Mouse (Mus musculus): Measurements from ENCODE around the gene Aldh16a1. TPM values are rescaled to one million over a fixed set of nuclear protein-coding genes. Genes with fewer than 3 reads are reported as not detected.
"Not testable (repeated sequence)": the region's sequence is repeated elsewhere in the genome, so short reads cannot be mapped to it uniquely, and the experiment has no call there.

Gene Aldh16a1
- polyA plus RNA-seq, 1 experiment from 2014 or later = 39.6 TPM

DNA sequence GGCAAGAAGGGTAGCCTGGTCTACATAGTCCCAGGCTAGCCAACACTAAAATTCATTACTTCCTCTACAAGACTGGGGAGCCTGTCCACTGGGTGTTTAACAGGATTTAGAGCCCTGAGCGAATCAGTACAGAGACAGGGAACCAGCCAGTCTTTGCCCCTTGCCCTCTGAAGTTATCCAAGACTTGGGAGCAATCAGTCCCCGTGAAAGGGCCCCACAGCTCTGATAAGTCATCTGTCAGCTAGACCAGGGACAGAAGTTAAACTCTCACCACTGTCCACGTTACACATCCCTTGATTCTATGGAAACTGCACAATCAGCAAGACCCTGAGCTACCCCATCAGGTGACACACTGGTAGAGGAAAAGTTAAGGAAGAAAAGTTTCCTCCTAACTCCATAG, 41.9 kb downstream of the Aldh16a1 start:
- Histone ChIP-seq H3K36me3 (no peaks in the 10 kb centered on the region), H3K9ac (no peak overlapping the region), H3K9me3 (replicated peaks) (no peaks in the 10 kb centered on the region), H3K27ac (ENCODE audit: poor library complexity, severe bottlenecking) (no peak overlapping the region), H3K4me1 (replicated peaks) (peaks cover 23% of the 10 kb centered on the region), H3K4me2 (no peak overlapping the region), H3K27me3 (replicated peaks) (no peaks in the 10 kb centered on the region), H3K4me3 (no peak overlapping the region)
- WGBS = 43% methylated on average over 3 of the region's 3 CpGs
- no peak for ATAC-seq (ENCODE audit: insufficient number of reproducible peaks, low FRiP score)

DNA sequence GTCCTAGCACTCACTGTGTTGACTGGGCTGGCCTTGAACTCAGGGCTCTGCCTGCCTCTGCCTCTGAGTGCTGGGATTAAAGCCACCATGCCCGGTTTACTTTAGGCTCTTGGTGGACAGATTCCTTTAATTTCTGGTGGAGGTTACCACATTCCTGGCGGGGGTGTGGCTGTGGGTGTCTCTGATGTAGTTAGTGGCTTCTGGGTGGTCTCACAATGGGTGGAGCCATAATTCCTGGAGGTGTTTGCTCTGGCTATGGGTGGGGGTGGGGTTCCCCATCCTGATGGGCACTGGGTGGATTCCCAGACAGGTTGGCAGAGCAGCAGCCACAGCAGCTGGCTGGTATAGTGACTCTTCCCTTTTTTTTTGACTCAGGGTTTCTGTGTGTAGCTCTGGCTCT, 42.4 kb downstream of the Aldh16a1 start:
- Histone ChIP-seq H3K4me2 (no peak overlapping the region), H3K27me3 (replicated peaks) (no peaks in the 10 kb centered on the region), H3K27ac (ENCODE audit: poor library complexity, severe bottlenecking) (no peak overlapping the region), H3K9me3 (replicated peaks) (no peaks in the 10 kb centered on the region), H3K4me1 (replicated peaks) (peaks cover 22% of the 10 kb centered on the region), H3K36me3 (no peaks in the 10 kb centered on the region), H3K4me3 (no peak overlapping the region), H3K9ac (no peak overlapping the region)
- no peak for ATAC-seq (ENCODE audit: insufficient number of reproducible peaks, low FRiP score)
- WGBS = 62% methylated on average over 2 of the region's 2 CpGs

DNA sequence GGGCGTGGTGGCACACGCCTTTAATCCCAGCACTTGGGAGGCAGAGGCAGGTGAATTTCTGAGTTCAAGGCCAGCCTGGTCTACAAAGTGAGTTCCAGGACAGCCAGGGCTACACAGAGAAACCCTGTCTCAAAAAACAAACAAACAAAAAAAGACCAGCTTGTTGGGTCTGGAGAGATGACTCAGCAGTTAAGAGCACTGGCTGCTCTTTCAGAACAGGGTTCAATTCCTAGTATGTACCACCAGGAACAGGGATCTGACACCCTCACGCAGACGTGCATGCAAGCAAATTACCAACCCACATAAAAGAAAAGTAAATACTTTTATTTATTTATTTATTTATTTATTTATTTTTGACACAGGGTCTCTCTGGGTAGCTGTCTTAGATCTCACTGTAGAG, 44.3 kb downstream of the Aldh16a1 start:
- WGBS = 90% methylated on average over 4 of the region's 4 CpGs
- H3K9ac ChIP-seq; H3K4me2 ChIP-seq; H3K27me3 ChIP-seq (replicated peaks); H3K9me3 ChIP-seq (replicated peaks); H3K4me3 ChIP-seq; H3K27ac ChIP-seq (ENCODE audit: poor library complexity, severe bottlenecking); H3K36me3 ChIP-seq; ATAC-seq (ENCODE audit: insufficient number of reproducible peaks, low FRiP score): not testable (repeated sequence)
- peaks cover 15% of the 10 kb centered on the region for H3K4me1 ChIP-seq (replicated peaks)

DNA sequence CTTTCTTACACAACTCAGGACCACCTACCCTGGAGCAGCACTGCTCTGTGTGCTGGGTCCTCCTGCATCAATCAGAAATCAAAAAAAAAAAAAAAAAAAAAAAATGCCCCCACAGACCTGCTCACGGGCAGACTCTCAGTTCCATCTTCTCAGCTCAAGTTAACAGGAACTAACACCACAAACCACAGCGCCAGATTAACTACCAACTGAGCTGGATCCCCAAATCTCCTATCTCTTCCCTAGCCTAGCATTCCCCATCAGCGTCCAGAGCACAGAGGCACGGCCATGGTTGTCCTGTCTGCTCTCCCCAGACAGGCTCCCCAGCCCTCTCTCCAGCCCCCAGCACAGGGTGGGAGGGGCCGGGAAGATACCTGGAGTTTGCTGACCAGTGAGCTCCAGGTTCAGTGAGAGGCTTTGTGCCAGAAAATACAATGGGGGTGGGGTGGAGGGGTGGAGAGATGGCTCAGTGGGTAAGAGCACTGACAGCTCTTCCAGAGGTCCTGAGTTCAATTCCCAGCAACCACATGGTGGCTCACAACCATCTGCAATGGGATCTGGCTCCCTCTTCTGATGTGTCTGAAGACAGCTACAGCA, 47.2 kb downstream of the Aldh16a1 start:
- Histone ChIP-seq H3K4me2 (no peak overlapping the region), H3K4me1 (replicated peaks) (peaks cover 20% of the 10 kb centered on the region), H3K27ac (ENCODE audit: poor library complexity, severe bottlenecking) (no peak overlapping the region), H3K36me3 (no peaks in the 10 kb centered on the region), H3K4me3 (no peak overlapping the region), H3K27me3 (replicated peaks) (no peaks in the 10 kb centered on the region), H3K9ac (no peak overlapping the region), H3K9me3 (replicated peaks) (no peaks in the 10 kb centered on the region)
- no peak for ATAC-seq (ENCODE audit: insufficient number of reproducible peaks, low FRiP score)
- 43% methylated on average over 5 of the region's 5 CpGs for WGBS

DNA sequence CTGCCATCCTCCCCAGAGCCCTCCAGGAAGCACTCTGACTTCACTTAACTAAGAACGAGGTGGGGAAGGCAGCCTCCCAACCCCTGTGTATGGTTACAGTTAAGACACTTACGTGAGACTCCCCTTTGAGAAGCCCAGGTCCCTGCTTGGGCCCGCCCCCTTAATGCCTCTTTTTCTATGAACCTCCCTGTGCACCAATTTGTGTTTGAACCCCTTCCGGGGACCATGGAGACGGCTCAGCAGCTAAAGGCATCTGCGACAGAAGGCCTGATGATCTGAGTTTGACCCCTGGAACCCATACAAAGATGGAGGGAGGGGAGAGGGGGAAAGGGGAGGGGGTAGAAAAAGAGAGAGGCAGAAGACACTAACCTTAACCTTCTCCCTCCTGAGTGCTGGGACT, 47.9 kb downstream of the Aldh16a1 start:
- no peak overlapping the region for H3K4me3 ChIP-seq
- no peak overlapping the region for H3K4me2 ChIP-seq
- H3K27me3 ChIP-seq (replicated peaks) = no peaks in the 10 kb centered on the region
- peaks cover 20% of the 10 kb centered on the region for H3K4me1 ChIP-seq (replicated peaks)
- no peak overlapping the region for H3K27ac ChIP-seq (ENCODE audit: poor library complexity, severe bottlenecking)
- H3K36me3 ChIP-seq = no peaks in the 10 kb centered on the region
- H3K9ac ChIP-seq = no peak overlapping the region
- no peaks in the 10 kb centered on the region for H3K9me3 ChIP-seq (replicated peaks)
- ATAC-seq (ENCODE audit: insufficient number of reproducible peaks, low FRiP score) = no peak
- 62% methylated on average over 6 of the region's 6 CpGs for WGBS

DNA sequence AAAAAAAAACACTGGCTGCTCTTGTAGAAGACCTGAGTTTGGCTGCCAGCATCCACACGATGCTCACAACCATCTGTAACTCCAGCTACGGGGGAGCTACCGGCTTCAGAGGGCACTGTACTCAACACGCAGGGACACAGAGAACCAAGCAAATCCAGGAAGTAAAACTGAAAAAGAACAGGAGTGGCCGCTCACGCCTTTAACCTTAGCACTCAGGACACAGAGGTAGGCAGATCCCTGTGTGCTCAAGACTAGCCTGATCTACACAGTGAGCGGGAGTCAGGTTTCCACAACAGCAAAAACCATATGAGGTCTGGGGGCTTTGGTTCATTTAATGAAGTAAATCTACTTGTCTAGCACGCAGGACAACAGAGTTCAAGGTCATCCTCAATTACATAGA, 48.9 kb downstream of the Aldh16a1 start:
- H3K27me3 ChIP-seq (replicated peaks) = no peaks in the 10 kb centered on the region
- 79% methylated on average over 8 of the region's 8 CpGs for WGBS
- no peak for ATAC-seq (ENCODE audit: insufficient number of reproducible peaks, low FRiP score)

DNA sequence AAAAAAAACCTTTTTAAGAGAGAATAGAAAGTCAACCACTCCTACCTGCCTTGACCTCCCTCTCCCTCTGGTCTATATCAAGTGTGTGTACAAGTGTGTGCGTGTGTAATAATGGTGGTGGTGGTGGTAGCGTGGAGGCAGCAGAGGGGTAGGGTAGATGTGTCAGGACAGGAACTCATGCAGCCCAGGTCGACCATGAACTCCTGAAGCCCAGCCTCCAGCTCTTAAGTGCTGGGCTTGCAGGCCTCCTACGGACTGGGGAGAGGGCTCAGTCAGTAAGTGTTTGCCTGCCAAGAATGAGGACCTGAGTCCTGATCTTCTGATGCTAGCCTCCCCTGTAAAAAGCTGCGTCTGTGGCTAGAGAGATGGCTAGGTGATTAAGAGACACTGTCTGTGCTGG, 49.4 kb downstream of the Aldh16a1 start:
- H3K4me2 ChIP-seq = no peak overlapping the region
- H3K9ac ChIP-seq = no peak overlapping the region
- no peak overlapping the region for H3K4me3 ChIP-seq
- WGBS = 73% methylated on average over 5 of the region's 5 CpGs
- no peak for ATAC-seq (ENCODE audit: insufficient number of reproducible peaks, low FRiP score)
- no peaks in the 10 kb centered on the region for H3K36me3 ChIP-seq
- peaks cover 20% of the 10 kb centered on the region for H3K4me1 ChIP-seq (replicated peaks)
- H3K27ac ChIP-seq (ENCODE audit: poor library complexity, severe bottlenecking) = no peak overlapping the region
- H3K27me3 ChIP-seq (replicated peaks) = no peaks in the 10 kb centered on the region
- no peaks in the 10 kb centered on the region for H3K9me3 ChIP-seq (replicated peaks)

More for the DNA sequence above, 48.9 kb downstream of the Aldh16a1 start:
- Histone ChIP-seq H3K27ac (ENCODE audit: poor library complexity, severe bottlenecking) (no peak overlapping the region), H3K9ac (no peak overlapping the region), H3K4me3 (no peak overlapping the region), H3K4me2 (no peak overlapping the region), H3K4me1 (replicated peaks) (peaks cover 20% of the 10 kb centered on the region), H3K9me3 (replicated peaks) (no peaks in the 10 kb centered on the region), H3K36me3 (no peaks in the 10 kb centered on the region)

DNA sequence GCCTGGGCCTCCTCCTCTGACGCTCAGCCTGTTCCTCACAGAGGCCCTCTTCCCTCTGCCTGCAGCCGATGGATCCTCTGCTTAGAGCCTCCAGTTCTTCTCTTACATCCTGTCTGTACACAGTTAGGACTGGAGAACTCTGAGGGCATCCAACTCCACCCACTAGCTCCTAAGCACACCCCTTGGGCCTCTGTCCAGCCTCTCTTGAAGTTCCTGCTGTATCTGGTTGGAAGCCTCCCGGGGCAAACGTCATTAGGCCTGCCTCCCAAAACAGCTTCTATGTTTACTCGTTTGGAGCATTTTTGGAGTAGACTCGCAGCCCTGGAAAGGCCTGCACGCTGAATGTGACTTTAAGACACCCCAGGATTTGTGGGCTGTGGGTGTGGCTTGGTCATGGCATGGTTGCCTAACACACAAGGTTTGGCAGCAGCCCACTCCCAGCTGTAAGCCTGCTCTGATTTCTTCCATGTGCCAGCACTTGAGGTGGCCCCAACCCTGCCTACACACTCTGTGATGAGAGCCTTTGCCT, 50.7 kb downstream of the Aldh16a1 start, which contains the start of gene Fcgrt:
TSS of gene Fcgrt (minus strand) at position 200 of the 529 bp plus-strand sequence.
- Histone ChIP-seq H3K4me1 (replicated peaks) (peaks cover 20% of the 10 kb centered on the region), H3K4me3 (peak within 1 kb of the TSS; percentile 32), H3K9ac (peak within 1 kb of the TSS; percentile 66), H3K27ac (ENCODE audit: poor library complexity, severe bottlenecking) (peak within 1 kb of the TSS; percentile 81), H3K36me3 (no peaks in the 10 kb centered on the region), H3K27me3 (replicated peaks) (no peaks in the 10 kb centered on the region), H3K9me3 (replicated peaks) (no peaks in the 10 kb centered on the region), H3K4me2 (peak within 1 kb of the TSS; percentile 57)
- ATAC-seq (ENCODE audit: insufficient number of reproducible peaks, low FRiP score) = peak; percentile 81
- 42% methylated on average over 7 of the region's 7 CpGs for WGBS

DNA sequence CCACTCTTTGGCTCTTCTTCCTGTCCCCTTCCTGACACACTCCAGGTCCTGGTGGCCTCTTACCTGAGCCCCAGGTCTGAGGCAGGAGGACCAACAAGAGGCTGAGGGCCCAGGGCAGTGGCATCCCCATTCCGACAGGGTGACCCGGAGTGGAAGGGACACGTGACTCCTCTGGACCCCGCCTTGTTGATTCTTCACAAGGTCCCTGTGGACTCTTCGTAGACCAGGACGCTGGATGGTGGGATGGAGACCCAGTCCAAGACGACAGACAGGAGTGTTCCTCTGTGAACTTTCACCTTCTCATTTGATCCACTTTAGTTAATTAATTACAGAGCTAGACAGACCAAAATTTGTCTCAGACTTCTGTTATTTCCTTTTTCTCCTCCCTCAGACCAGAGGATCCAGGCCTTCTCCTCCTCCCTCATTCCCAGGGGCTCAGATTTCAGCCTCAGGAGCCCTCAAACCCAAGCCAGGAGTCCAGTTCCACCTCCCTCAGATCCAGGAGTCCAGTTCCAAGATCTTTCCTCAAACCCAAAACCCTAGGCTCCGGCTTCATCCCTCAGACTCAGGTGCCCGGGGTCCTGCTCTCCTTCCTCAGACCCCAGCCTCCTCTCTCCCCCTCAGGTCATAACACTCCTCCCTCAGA, 51.3 kb downstream of the Aldh16a1 start:
- 70% methylated on average over 9 of the region's 9 CpGs for WGBS
- peaks cover 20% of the 10 kb centered on the region for H3K4me1 ChIP-seq (replicated peaks)

DNA sequence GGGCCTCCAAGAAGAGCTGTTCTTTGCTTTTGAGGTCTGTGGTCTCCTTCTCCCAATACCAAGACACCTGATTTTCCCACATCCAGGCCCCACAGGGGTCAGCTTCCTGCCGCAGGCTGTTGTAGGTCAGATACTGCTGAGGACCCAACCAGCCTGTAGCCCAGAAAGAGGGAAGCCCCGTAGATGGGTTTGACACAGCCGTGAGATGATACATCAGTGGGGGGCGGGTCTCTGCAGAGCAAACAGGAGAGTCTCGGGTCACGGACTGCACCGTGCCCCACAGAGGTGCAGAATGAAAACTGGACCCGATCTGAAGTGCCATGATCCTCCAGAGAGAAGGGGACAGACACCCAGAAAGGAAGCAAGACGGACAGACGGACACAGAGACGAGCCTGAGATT, 51.9 kb downstream of the Aldh16a1 start:
- Histone ChIP-seq H3K4me2 (peak overlapping the region; percentile 57), H3K4me1 (replicated peaks) (peaks cover 23% of the 10 kb centered on the region), H3K27me3 (replicated peaks) (no peaks in the 10 kb centered on the region), H3K4me3 (peak overlapping the region; percentile 32; the same call in 1 of the 2 replicates), H3K9me3 (replicated peaks) (no peaks in the 10 kb centered on the region), H3K27ac (ENCODE audit: poor library complexity, severe bottlenecking) (no peak overlapping the region), H3K36me3 (no peaks in the 10 kb centered on the region), H3K9ac (0 out of 2 replicates have a peak overlapping the region, but pooled peaks have one; percentile 13)
- no peak for ATAC-seq (ENCODE audit: insufficient number of reproducible peaks, low FRiP score)
- 81% methylated on average over 11 of the region's 11 CpGs for WGBS

More for the DNA sequence above, 51.3 kb downstream of the Aldh16a1 start:
- H3K4me3 ChIP-seq = peak overlapping the region; percentile 32
- H3K36me3 ChIP-seq = no peaks in the 10 kb centered on the region
- ATAC-seq (ENCODE audit: insufficient number of reproducible peaks, low FRiP score) = no peak
- H3K27ac ChIP-seq (ENCODE audit: poor library complexity, severe bottlenecking) = peak overlapping the region; percentile 81
- H3K4me2 ChIP-seq = peak overlapping the region; percentile 57
- peak overlapping the region; percentile 66 for H3K9ac ChIP-seq
- no peaks in the 10 kb centered on the region for H3K9me3 ChIP-seq (replicated peaks)
- no peaks in the 10 kb centered on the region for H3K27me3 ChIP-seq (replicated peaks)

DNA sequence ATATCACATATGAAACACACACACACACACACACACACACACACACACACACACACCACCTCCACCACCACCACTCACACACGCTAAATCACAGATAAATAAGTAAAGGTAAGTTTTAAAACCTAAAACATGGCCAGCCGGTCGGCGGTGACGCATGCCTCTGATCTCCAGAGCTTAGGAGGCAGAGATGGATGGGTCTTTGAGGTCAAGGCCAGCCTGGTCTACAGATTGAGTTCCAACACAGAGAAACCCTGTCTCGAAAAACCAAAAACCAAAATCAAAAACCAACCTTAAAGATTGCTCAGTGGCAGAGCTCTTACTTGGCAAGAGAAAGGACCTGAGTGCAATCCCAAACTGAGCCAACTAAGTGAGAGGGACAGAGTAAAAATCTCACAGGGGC, 54.3 kb downstream of the Aldh16a1 start:
- Histone ChIP-seq H3K4me3 (no peak overlapping the region), H3K36me3 (peaks cover 3% of the 10 kb centered on the region; the same call in 1 of the 2 replicates), H3K27ac (ENCODE audit: poor library complexity, severe bottlenecking) (no peak overlapping the region), H3K27me3 (replicated peaks) (no peaks in the 10 kb centered on the region), H3K9me3 (replicated peaks) (no peaks in the 10 kb centered on the region), H3K4me2 (no peak overlapping the region), H3K9ac (no peak overlapping the region), H3K4me1 (replicated peaks) (peaks cover 27% of the 10 kb centered on the region)
- 90% methylated on average over 6 of the region's 6 CpGs for WGBS
- ATAC-seq (ENCODE audit: insufficient number of reproducible peaks, low FRiP score) = no peak
